Mouse (Mus musculus) gastrocnemius, adult 8-10 months (tissue): ENCODE data around the gene Lcmt2. TPM values are rescaled to one million over a fixed set of nuclear protein-coding genes. Genes with fewer than 3 reads are reported as not detected.

Experiments
- DNase-seq, 2 experiments: peaks; one replicate each; pipeline ENCODE4 v3.0.0; 2022; ENCODE audit warnings: low spot score in 2 of 2
- total RNA-seq, 4 experiments: library from RNA; stranded (reverse); gene quantifications; 2 replicates each; pipeline ENCODE4 v1.2.4; 2022

Lcmt2 gene
- total RNA-seq, 4 experiments from 2014 or later = 3.5 to 5.0 (median 4.0) TPM

DNA sequence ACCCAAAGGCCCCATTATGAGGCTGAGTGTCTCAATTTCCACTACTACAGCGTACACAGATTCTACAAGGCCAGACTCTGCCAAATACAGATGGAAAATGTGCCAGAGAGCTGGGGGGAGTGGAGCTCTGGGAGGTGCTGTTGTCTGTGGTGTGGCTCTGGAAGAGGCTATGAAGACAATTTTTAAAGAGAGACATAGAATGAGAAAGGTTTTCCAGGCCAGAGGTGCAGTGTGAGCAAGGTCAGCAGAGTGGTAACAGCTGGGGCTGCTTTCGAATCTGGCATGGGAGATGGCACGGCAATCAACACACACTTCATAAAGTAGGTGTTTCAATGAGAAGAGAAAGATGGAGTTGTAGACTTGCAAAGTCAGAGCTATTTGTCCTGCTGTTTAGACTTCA, 21.2 kb downstream of the Lcmt2 start:
- no peak for DNase-seq

DNA sequence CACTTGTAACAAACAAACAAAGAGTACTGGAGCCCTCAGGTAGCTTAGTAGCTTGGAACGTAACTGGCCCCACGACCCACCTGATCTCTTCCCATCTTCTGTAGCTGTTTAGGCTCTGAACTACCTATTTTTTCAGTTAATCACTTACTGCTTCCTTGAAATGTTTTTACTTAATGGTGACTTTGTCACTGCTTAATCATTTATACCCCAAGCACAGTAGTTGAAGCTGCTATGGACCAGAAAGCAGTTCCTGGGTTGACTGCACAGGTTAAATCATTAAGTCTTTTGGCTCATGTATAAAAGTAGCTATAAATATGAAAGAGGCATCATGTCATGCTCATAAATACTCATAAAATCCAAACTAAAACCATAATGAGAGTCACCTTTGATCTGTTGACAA, 25.0 kb downstream of the Lcmt2 start:
- no peak for DNase-seq

DNA sequence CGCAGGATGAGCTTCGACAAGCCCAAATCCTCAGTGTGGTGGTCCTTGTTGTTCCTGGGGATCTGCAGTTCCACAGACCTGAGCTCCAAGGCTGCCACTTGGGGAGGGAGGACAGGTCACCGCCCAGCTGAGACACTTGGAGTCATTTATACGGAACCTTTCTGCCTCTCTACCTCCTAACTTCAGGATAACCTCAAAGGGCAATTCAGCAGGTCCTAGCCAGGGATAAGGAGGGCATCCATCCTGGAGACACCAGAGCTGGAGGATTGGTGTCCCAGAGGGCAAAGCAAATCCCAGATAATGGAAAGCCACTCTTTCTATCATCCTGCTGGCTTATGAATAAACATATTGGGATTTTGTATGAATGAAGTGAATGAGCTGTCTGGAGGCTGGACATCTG, 30.8 kb downstream of the Lcmt2 start, which contains the start of gene Tgm7:
Gene Tgm7, minus strand, starts transcription at position 101 of the 400 bp plus-strand sequence.
- DNase-seq = no peak

DNA sequence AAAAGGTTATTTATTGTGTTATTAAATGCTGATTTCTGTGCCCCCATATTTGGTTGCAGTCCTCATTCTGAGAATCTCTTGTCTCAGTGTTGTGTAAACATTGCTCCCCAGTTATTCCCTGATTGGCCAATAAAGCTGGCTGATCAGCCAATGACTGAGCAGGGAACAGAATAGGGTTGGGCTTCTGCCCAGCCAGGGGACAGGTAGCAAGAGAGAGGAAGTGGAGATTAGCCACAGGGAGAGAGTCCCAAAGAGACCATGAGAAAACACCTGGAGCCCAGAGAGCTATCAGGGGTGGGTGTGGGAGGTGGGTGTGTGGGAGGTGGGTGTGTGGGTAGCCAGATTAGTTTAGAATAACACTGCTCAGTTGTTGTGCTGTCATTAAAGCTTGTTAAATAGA, 34.5 kb downstream of the Lcmt2 start:
- no peak for DNase-seq

DNA sequence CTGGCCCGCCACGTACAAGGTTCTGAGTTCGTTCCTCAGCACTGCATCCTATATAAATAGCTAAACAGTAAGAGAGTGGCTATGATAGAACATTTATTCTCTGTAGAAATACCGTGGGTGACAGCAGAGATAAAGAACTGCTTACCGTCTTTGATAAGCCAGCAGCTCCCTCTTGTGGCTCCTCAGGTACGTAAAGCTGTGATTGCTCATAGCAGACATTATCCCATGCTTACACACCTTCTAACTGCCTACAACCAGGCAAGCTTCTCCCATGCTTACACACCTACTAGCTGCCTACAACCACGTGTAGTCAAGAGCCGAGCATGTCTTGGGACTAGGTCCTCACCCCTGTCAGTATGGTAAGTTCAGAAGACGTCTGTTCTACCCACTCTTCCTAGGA, 38.4 kb downstream of the Lcmt2 start:
- DNase-seq = peak; percentile 8 to 25

DNA sequence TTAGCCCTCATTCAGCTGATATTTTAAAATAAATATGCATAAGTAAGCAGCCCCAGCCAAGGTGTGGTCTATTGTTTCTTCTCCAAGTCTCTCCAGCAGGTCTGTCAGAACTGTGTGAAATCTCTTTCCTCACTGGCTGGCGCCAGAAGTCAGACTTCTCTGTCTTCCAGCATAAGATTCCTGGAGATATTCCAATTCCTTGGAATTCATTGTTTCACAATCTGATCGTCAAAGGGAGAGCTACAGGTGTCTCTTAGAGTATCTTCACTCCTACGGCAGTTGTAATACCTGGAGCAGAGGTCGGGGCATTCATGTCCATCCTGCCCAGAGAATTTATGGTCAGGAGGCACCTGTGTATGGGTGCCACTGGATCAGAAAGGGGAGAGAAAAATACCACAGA, 50.7 kb downstream of the Lcmt2 start:
- DNase-seq = no peak

DNA sequence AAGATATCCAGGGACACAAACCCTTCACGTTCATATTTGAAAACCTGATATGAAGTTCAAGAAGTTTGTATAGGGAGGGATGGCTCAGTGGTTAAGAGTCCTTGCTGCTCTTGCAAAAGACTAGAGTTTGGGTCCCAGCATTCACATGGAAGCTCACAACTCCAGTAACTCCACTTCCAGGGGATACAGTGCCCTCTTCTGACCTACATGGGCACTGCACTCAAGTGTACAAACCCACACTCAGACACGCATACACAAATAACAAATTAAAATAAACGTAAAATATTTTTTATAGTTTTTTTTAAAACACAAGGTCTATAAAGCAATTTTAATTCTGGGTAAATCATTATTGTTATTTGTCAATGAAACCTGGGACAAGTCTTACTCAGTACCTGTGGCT, 51.9 kb downstream of the Lcmt2 start:
- DNase-seq = no peak

DNA sequence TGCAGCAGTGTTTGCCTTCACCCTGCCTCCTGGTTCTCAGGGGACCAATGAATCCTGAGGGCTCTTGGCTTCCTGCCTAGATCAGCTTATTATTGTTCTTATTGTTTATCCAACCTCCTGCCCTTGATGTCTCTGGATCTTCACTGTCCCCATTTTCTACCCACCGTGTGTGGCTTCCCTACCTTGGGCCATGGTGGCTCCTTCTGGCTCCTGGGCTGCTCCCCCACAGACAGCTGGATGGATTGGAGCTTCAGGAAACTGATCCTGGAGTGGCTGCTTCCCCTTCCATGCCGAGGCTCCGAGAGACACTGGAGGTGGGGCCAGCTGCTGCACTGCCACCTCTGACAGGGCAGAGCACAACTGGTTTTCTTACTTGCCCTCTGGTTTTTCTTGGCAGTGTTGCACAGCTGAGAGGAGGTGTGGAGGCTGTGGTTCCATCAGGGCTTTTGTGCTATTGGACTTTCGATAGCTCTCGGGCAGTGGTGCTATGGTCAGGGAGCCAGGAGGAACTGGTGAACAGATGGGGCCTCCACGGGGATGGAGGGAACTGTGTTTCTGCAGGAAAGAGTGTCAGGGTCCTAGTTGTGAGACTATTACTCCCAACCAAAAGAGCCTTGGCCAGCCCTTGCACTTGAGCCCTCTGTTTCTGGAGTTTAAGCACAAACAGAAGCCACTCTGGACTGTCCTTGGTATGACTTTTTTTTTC, 54.8 kb downstream of the Lcmt2 start, which contains the start of gene Tgm5:
Gene Tgm5, minus strand, starts transcription at position 362 of the 706 bp plus-strand sequence.
- DNase-seq = no peak

DNA sequence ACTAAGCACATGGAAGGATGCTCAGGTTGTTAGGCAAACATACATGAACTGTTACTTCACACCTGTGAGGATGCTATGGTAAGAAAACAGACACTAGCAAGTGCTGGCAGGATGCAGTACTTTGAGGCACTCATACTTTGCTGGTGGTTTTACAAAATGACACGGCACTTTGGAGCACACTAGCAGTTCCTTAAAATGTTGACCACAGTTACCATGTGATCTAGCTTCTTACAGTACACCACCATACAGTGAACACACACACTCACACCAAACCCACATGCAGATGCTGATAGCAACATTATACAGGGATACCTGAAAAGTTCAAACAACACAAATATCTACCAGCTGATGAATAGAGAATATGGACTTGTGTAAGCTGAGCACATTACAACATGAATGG, 57.8 kb downstream of the Lcmt2 start:
- DNase-seq = no peak

Other genes starting within 250 kb of the Lcmt2 start
- 10 to 100 TPM; 27.4 to 31.5 (median 29.6) TPM for gene Ubr1, start 169.9 kb downstream of the Lcmt2 start, total RNA-seq
- 1 to 10 TPM; 2.9 to 4.0 (median 3.2) TPM for gene Tmem62, start 163.6 kb downstream of the Lcmt2 start, total RNA-seq
- 10 to 100 TPM; 26.9 to 41.5 (median 37.5) TPM for gene Ccndbp1, start 132.2 kb downstream of the Lcmt2 start, total RNA-seq
- gene Epb42, start 103.6 kb downstream of the Lcmt2 start, total RNA-seq = not detected
- gene Tgm5, start 54.8 kb downstream of the Lcmt2 start, total RNA-seq = under 1 TPM; 0.20 to 0.43 (median 0.34) TPM
- gene Tgm7, start 30.9 kb downstream of the Lcmt2 start, total RNA-seq = not detected
- 10 to 100 TPM; 13.4 to 18.9 (median 17.1) TPM for gene Adal, start 225 bp downstream of the Lcmt2 start, total RNA-seq
- 10 to 100 TPM; 10.2 to 16.5 (median 11.7) TPM for gene Tubgcp4, start 30.0 kb upstream of the Lcmt2 start, total RNA-seq
- 1 to 10 TPM; 3.8 to 4.9 (median 4.5) TPM for gene Zscan29, start 30.5 kb upstream of the Lcmt2 start, total RNA-seq
- 10 to 100 TPM; 16.4 to 33.0 (median 23.5) TPM for gene Trp53bp1, start 130.8 kb upstream of the Lcmt2 start, total RNA-seq
- 10 to 100 TPM in 3 of 4 experiments, 1 to 10 TPM in 1; 7.9 to 12.2 (median 10.8) TPM for gene Map1a, start 148.9 kb upstream of the Lcmt2 start, total RNA-seq
- gene Ppip5k1, start 214.7 kb upstream of the Lcmt2 start, total RNA-seq = 100 to 1,000 TPM in 2 of 4 experiments, 10 to 100 TPM in 2; 97.7 to 103 (median 99.7) TPM
- gene Ckmt1, start 217.1 kb upstream of the Lcmt2 start, total RNA-seq = under 1 TPM in 1 of 4 experiments, not detected in 3; 0.48 TPM
- not detected for gene Strc, start 246.5 kb upstream of the Lcmt2 start, total RNA-seq